19 mouse cellular contexts compared by ENCODE assay signal in genomic region chr8:10840853-10841531, GRCm38 (mm10).
"Had no signal": no experiment of that assay in that cellular context is flagged by ENCODE, and none has a peak within 500 bp of the region (broad histone marks: within the 10 kb centered on the region; RNA-seq: fewer than 3 reads in every experiment).

No protein-coding gene starts in this region.

- H3K27me3 ChIP-seq: kidney, embryonic 15.5 days; liver, embryonic 13.5 days had no signal

- H3K4me1 ChIP-seq: kidney, embryonic 15.5 days had no signal

- DNase-seq: kidney, adult 2 months; kidney, postnatal 10 days; kidney, postnatal 36 days; layer of hippocampus, postnatal 36 days; liver, embryonic 13.5 days; lung, adult 2 months; lung, postnatal 14 days; lung, postnatal 4 days; right cerebral cortex, adult 18-20 months; right cerebral cortex, postnatal 14 days; spleen, adult 18-20 months; thymus, adult 2 months; thymus, postnatal 14 days; thymus, postnatal 4 days had no signal

- H3K9ac ChIP-seq: kidney, embryonic 15.5 days; liver, embryonic 13.5 days; midbrain, embryonic 13.5 days had no signal

- H3K27ac ChIP-seq: kidney, embryonic 15.5 days; left cerebral cortex, adult 2 months; liver, embryonic 13.5 days; midbrain, embryonic 10.5 days; midbrain, embryonic 13.5 days had no signal

- H3K4me3 ChIP-seq: kidney, embryonic 15.5 days; left cerebral cortex, adult 2 months; liver, embryonic 13.5 days; megakaryocyte, embryonic 14.5 days; midbrain, embryonic 10.5 days; midbrain, embryonic 13.5 days had no signal

- H3K4me2 ChIP-seq: kidney, embryonic 15.5 days; liver, embryonic 13.5 days; midbrain, embryonic 13.5 days had no signal

- H3K9me3 ChIP-seq: kidney, embryonic 15.5 days; liver, embryonic 13.5 days; midbrain, embryonic 10.5 days; midbrain, embryonic 13.5 days had no signal

- H3K36me3 ChIP-seq: kidney, embryonic 15.5 days; liver, embryonic 13.5 days; midbrain, embryonic 10.5 days; midbrain, embryonic 13.5 days had no signal
